Mouse (Mus musculus) Muller cell, postnatal 12 days (primary cell): ENCODE measurements at regions not wholly inside any gene's neighbourhood (a gene's known extent, or its start where the extent isn't known, plus 50 kb on each side); places are given as distances from the start of the nearest gene placed in this dataset.

Experiments
- DNase-seq: peaks from one replicate; pipeline ENCODE4 v3.0.0-alpha.2; 2015; ENCODE audit errors: inconsistent ontology term

GRCm38 (mm10) chr9:68250011-68250410 lies 403.6 kb upstream of the Rora start:
- no peak for DNase-seq

DNA sequence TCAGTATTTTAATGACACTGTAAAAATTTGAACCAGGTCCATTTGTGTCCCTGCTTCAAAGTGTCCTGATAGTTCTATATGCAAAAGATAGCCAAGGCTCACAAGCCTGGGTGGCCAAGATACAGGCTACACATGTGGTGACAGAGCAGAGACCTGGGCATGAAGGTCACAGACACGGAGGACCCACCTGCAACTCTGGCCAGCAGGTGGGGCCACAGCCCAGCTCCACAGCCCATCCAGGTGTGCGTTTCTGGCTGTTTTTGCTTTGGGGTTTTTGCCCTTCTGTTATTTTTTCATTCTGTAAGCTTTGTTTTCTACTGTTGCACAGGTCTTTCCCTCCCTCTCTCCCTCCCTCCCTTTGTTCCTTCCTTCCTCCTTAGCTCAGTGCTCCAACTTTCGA lies 399.4 kb upstream of the Rora start:
- no peak for DNase-seq

DNA sequence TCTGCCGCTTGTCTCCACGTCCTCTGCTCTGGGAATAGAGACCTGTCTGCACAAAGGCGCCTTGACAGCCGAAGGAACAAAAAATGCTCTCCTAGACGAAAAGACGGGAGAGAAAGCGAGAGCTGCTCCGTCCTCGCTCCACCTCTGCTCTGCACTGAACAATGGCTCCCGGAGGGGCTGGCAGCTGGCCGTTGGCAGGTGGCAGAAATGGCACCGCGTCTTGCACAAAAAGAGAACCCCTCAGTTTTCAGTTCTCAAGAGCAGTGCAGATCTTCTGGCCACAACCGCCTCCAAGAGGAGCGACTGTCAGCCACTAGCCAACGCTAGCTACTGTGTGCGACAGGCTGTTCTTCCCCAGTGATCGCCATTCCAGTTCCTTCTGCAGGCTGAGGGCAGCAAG lies 385.0 kb upstream of the Rora start:
- no peak for DNase-seq

GRCm38 (mm10) chr9:68302232-68302925 lies 351.2 kb upstream of the Rora start:
- DNase-seq, result peak; percentile 5

- DNase-seq, result peak; percentile 12
Observed at GRCm38 (mm10) chr9:68330721-68331120, 322.9 kb upstream of the Rora start.

DNA sequence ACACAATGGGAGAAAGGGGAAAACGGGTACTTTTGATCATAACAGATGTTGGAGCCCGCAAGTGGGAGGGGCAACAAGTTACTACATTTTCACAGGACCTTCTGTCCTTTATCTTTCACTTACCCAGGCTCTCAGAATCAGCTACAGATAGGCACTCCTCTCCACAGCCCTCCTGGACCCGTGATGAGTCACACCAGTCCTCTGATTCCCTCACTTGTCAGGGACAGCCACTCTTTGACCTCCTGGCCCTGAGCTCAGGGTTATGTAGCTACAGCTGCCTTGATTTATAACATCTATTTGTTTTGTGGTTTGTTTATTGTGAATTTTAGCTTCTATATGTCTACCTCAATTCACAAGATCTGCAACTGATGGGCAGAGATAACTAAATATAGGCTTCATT lies 312.7 kb upstream of the Rora start:
- DNase-seq, result no peak

- no peak for DNase-seq
Observed at GRCm38 (mm10) chr9:68341511-68341910, 312.1 kb upstream of the Rora start.

DNA sequence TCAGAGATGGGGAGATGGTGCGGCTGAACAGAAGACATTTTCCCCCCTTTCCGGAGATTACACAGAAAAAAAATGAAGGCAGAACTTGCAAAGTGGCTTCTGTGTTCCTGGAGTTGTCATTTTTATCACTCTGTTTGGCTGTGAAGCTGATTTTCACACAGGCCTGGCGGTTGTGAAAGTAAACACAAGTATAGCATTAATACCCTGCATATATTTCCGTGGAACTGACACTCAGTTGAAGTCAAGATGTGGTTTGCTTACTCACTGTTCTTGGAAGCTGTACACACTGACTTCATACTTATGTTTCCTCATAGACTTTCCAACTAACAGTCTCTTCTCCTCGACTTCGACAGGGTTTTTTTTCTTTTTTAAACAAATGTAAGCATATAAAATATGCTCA lies 306.2 kb upstream of the Rora start:
- no peak for DNase-seq

GRCm38 (mm10) chr9:68351466-68351865 lies 302.1 kb upstream of the Rora start:
- no peak for DNase-seq

GRCm38 (mm10) chr9:68354470-68354869 lies 299.1 kb upstream of the Rora start:
- DNase-seq, result no peak

- DNase-seq, result peak; percentile 84
Observed at GRCm38 (mm10) chr9:68356078-68356477, 297.5 kb upstream of the Rora start.

GRCm38 (mm10) chr9:68357231-68357630 lies 296.4 kb upstream of the Rora start:
- DNase-seq, result peak; percentile 79

- DNase-seq, result no peak
Observed at GRCm38 (mm10) chr9:68366973-68367372, 286.6 kb upstream of the Rora start.

- DNase-seq, result no peak
Observed at GRCm38 (mm10) chr9:68367556-68367955, 286.0 kb upstream of the Rora start.

DNA sequence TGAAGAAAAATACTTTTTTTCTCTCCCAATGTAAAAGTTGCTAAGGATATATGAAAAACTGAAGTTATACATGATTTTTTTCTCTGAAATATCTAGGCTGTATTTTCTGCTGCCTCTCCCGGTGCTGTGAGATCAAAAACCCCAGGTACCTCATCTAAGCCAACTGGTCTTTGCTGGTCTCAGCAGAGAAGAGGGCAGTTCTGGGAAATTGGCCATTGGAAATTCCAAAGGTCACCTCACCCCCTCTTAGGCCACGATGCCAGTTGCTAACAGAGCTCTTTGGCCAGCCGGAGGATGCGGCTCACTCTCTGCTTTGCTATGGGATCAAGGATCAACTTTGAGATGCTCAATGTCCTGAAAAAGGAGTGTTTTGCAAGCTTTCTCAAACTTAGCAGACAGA lies 280.9 kb upstream of the Rora start:
- DNase-seq, result no peak

- DNase-seq, result peak; percentile 23
Observed at GRCm38 (mm10) chr9:68376222-68376621, 277.4 kb upstream of the Rora start.

DNA sequence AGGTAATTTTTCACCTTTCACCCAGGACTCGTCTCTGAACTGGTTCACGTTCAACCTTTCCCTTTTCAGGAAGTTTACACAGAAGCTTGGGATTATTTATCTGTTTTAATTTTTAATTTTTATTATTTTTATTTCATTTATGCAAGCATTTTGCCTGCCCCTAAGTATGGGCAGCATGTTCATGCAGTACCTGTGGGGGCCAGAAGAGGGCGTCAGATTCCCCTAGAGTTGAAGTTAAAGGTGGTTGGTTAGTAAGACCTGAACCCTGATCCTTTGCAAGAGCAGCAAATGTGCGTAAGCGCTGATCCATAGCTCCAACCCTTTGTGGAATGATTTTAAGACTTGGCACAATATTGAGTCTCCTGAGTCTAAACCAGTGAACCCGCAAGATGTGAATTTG lies 271.7 kb upstream of the Rora start:
- no peak for DNase-seq

- DNase-seq, result no peak
Observed at GRCm38 (mm10) chr9:68400930-68401329, 252.7 kb upstream of the Rora start.

DNA sequence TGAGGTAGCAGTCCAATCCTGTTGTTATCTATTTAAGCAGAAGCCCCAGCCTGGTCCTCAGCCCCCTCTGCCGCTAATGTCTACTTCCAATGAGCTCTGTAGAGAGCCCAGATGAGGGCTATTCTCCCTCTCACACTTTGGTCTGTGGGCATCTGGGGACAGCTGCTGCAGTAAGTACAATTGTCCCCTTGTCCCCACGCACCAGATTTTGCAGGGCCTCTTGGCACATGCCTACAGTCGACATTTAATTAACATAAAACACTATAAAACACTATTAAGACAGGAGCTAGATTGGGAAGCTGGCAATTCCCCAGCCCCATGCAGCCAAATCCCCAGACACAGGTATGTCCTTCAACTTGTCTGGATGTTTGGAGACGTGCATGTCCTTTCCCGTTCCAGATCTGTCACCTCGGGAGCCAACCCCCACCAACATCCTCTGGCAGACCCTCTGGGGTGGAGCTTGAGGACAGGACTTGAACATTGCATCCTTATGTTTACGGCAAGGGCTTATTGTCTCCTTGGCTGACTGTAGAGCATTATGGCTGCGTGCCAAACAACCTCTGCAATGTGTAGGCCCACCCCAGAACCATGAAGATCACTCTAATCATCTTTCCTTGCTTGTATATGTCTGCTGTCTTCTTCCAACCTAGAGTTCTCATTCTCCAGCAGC lies 251.3 kb upstream of the Rora start:
- DNase-seq, result no peak

DNA sequence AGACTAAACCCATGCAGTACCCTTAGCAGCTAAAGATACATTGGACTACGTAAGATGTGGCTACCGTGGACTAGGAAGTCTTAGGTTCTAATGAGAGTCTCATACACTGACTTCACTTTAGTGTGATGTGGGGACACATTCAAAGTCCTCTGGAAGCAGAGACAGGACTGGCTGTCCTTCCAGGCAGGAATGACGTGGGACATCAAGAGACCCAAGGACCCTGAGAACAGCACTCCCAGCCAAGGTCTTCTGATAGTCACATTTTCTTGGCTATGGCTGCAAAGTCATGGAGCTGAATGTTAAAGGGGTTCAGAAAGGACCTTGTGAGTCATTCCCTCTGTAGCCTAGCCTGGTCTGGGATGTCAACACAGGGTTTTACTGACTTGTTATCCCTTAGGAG lies 250.6 kb upstream of the Rora start:
- DNase-seq, result no peak

DNA sequence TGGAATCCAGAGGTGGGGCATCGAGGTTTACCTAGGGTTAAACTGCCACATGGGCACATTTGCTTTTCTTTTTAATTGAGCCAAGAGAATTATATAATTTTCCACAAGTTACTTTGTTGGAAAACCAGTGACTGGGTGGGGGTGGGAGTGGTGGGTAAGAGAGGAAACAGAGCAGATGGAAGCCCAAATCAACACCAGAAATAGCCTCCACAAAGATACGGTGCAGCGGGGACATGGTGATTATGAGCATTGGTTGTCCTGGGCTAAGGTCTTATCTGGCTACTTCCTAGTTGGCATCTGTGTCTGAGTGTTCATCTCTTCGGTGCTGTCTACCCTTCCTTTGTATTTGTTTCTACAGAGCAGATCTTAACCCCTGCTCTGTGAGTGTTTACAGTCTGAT lies 250.1 kb upstream of the Rora start:
- DNase-seq, result no peak

- DNase-seq, result no peak
Observed at GRCm38 (mm10) chr9:68409786-68410185, 243.8 kb upstream of the Rora start.

DNA sequence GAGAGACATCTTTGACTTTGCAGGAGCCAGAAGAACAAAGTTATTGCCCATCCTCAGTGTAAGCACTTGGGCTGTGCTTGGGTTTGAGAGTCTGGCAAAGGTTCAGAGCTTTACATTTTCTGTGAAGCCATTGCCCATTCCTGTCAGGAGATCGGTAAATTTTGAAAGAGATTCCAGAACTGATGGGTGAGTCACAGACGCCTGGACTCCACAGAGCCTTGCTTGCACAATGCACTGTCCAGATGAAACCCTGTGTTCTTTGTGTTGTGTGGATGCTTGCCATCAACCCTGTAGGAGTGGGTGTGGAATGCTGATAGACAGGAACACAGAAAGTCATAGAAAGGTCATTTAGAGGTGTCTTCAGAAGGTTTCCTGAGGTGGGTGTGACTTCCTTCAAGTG lies 227.3 kb upstream of the Rora start:
- DNase-seq, result peak; percentile 86

GRCm38 (mm10) chr9:68462755-68463154 lies 190.8 kb upstream of the Rora start:
- no peak for DNase-seq
